Mouse (Mus musculus): ENCODE measurements around the gene 1700016D06Rik.

DNA sequence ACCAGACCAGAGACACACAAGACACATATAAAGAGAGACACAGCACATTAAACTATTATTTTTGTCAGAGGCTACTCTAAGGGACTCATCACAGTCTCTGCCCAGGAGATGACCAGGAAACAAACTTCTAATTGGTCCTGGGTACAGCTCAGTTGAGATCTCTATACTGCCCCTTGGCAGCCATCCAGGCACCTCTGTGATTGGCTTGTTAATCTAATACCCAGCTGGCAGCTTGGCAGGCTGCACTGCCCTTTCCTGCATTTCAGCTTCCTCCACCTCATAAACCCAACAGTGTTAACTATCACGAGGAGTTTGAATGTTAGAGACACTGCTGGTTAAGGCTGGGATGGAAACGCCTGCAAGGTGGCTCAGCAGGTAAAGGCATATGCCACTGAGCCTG lies 57.7 kb downstream of the 1700016D06Rik start:
- TF ChIP-seq CTCF (IDR thresholded peaks at IDR 0.05; ENCODE audit: control insufficient read depth, insufficient read depth, insufficient replicate concordance, low read depth, low read length) (no peak), POLR2A (IDR thresholded peaks at IDR 0.05; ENCODE audit: control insufficient read depth, low read depth, low read length) (no peak)
